Mouse (Mus musculus) MEL (cell line): ENCODE results near the gene Cyth3.

Experiments
- CTCF ChIP-seq, 3 experiments: IDR thresholded peaks in 2 of 3; conservative IDR thresholded peaks in 1 of 3; 2 replicates each; pipeline ENCODE4 v1.5.1; 2011 to 2012; ENCODE audit warnings: low read length in 3 of 3, low read depth in 2 of 3, mild to moderate bottlenecking in 2 of 3, improper control_type of control experiment in 1 of 3, inconsistent platforms in 1 of 3, mixed read lengths in 1 of 3, moderate library complexity in 1 of 3; ENCODE audit not compliant: control insufficient read depth in 1 of 3, insufficient read depth in 1 of 3, poor library complexity in 1 of 3, severe bottlenecking in 1 of 3
- NRF1 ChIP-seq: IDR thresholded peaks from 2 replicates; pipeline ENCODE4 v1.6.1; 2014; ENCODE audit warnings: low read depth, mild to moderate bottlenecking, inconsistent platforms, low read length, improper control_type of control experiment, moderate library complexity; ENCODE audit not compliant: poor library complexity, insufficient read depth, severe bottlenecking

- no peak for TF ChIP-seq NRF1
- TF ChIP-seq CTCF (IDR thresholded peaks at IDR 0.05 in 2 of 3, conservative IDR thresholded peaks at IDR 0.05 in 1 of 3; ENCODE audit: control insufficient read depth in 1 of 3, insufficient read depth in 1 of 3, low read depth in 2 of 3, low read length in 3 of 3, poor library complexity in 1 of 3, severe bottlenecking in 1 of 3), result no peak
Observed at GRCm38 (mm10) chr5:143690392-143690791, 68.1 kb downstream of the Cyth3 start.
